Mouse (Mus musculus) stomach, postnatal 0 days (tissue): ENCODE data around the gene Hdac7. TPM values are rescaled to one million over a fixed set of nuclear protein-coding genes. Genes with fewer than 3 reads are reported as not detected.

Experiments
- ATAC-seq: fragments of 200-750 bp; cut with Nextera tagmentation; 2 replicates; pipeline ENCODE4 v1.8.0; 2017; ENCODE audit not compliant: low FRiP score, low TSS enrichment
- DNase-seq: peaks from one replicate; pipeline ENCODE4 v3.0.0-alpha.2; 2016; ENCODE audit warnings: low spot score
- H3K27ac ChIP-seq: fragments of 300-500 bp; sonication (generic); replicated peaks from 2 replicates; pipeline ENCODE4 v1.5.1; 2014; ENCODE audit warnings: mild to moderate bottlenecking, control low read depth
- H3K27me3 ChIP-seq: fragments of 300-500 bp; sonication (generic); 2 replicates; pipeline ENCODE4 v1.6.1; 2014; ENCODE audit warnings: low read length; ENCODE audit not compliant: control insufficient read depth, insufficient read depth
- H3K36me3 ChIP-seq: fragments of 300-500 bp; sonication (generic); 2 replicates; pipeline ENCODE4 v1.6.1; 2014; ENCODE audit warnings: low read length, mixed read lengths; ENCODE audit not compliant: control insufficient read depth, insufficient read depth
- H3K4me1 ChIP-seq: fragments of 300-500 bp; sonication (generic); replicated peaks from 2 replicates; pipeline ENCODE4 v1.6.1; 2014; ENCODE audit warnings: antibody characterized with exemption; ENCODE audit not compliant: control insufficient read depth, insufficient read depth
- H3K4me2 ChIP-seq: fragments of 300-500 bp; sonication (generic); replicated peaks from 2 replicates; pipeline ENCODE4 v1.6.1; 2014; ENCODE audit warnings: low read depth, mild to moderate bottlenecking, control low read depth, moderate library complexity
- H3K4me3 ChIP-seq: fragments of 300-500 bp; sonication (generic); 2 replicates; pipeline ENCODE4 v1.5.1; 2014; ENCODE audit warnings: low read depth, low read length, control low read depth
- H3K9ac ChIP-seq: fragments of 300-500 bp; sonication (generic); 2 replicates; pipeline ENCODE4 v1.6.1; 2014; ENCODE audit warnings: mild to moderate bottlenecking, low read length, control low read depth, mixed read lengths
- H3K9me3 ChIP-seq: fragments of 300-500 bp; sonication (generic); 2 replicates; pipeline ENCODE4 v1.6.1; 2016; ENCODE audit warnings: low read length; ENCODE audit not compliant: control insufficient read depth
- CTCF ChIP-seq: IDR thresholded peaks from 2 replicates; pipeline ENCODE4 v1.5.1; 2016; ENCODE audit warnings: antibody characterized with exemption, low read depth, mild to moderate bottlenecking, moderate library complexity
- EP300 ChIP-seq: optimal IDR thresholded peaks from 2 replicates; pipeline ENCODE3; 2016; ENCODE audit warnings: antibody characterized with exemption
- WGBS: fragments of 180-500 bp; shearing (Covaris S2); extraction: QIAGEN DNeasy Blood & Tissue Kit; methylation state at CpG from one replicate; pipeline ENCODE4 v1.1.7; 2014; 5-methylcytosine and 5-hydroxymethylcytosine counted together
- polyA plus RNA-seq: library from polyadenylated mRNA; unstranded; fragments of >200 nt; fragmentation: Nextera tagmentation; extraction: Ambion mirVana; gene quantifications from 2 replicates; pipeline ENCODE4 v1.2.1, GENCODE M21; 2015

The Hdac7 gene
- polyA plus RNA-seq, 1 experiment from 2014 or later, result 8.0 TPM

- no peak overlapping the region for H3K9ac ChIP-seq
- peak; percentile 54 for DNase-seq
- 32% methylated on average over 21 of the region's 21 CpGs for WGBS
These were observed 30.7 kb downstream of the Hdac7 start for GRCm38 (mm10) chr15:97813452-97814204.

GRCm38 (mm10) chr15:97812875-97813274 lies 31.4 kb downstream of the Hdac7 start:
- Histone ChIP-seq H3K4me1 (peaks cover 4% of the 10 kb centered on the region; the same call in 1 of the 2 replicates), H3K27me3 (no peaks in the 10 kb centered on the region), H3K4me2 (no peak overlapping the region), H3K4me3 (no peak overlapping the region), H3K27ac (peak overlapping the region; percentile 1; the same call in 1 of the 2 replicates), H3K36me3 (peaks cover 13% of the 10 kb centered on the region), H3K9ac (no peak overlapping the region), H3K9me3 (no peaks in the 10 kb centered on the region)
- whole genome bisulfite sequencing, result 65% methylated on average over 7 of the region's 7 CpGs
- DNase-seq (no peak), ATAC-seq (no peak)
- TF ChIP-seq CTCF (no peak), EP300 (no peak)

More at GRCm38 (mm10) chr15:97813452-97814204, 30.7 kb downstream of the Hdac7 start:
- Histone ChIP-seq H3K27ac (peak overlapping the region; percentile 1; the same call in 1 of the 2 replicates), H3K36me3 (peaks cover 7% of the 10 kb centered on the region; the same call in 1 of the 2 replicates), H3K4me3 (no peak overlapping the region), H3K4me2 (peak overlapping the region; percentile 42), H3K27me3 (no peaks in the 10 kb centered on the region), H3K4me1 (peaks cover 4% of the 10 kb centered on the region; the same call in 1 of the 2 replicates), H3K9me3 (no peaks in the 10 kb centered on the region)
- TF ChIP-seq EP300, result no peak
- TF ChIP-seq CTCF, result no peak
- ATAC-seq, result 0 out of 2 replicates have a peak, but pooled peaks have one; percentile 18

- Histone ChIP-seq H3K9ac (no peak overlapping the region), H3K27me3 (no peaks in the 10 kb centered on the region), H3K27ac (no peak overlapping the region; the same call in 1 of the 2 replicates), H3K36me3 (peaks cover 16% of the 10 kb centered on the region), H3K4me3 (no peak overlapping the region), H3K4me2 (no peak overlapping the region), H3K4me1 (peaks cover 4% of the 10 kb centered on the region; the same call in 1 of the 2 replicates), H3K9me3 (no peaks in the 10 kb centered on the region)
- no peak for DNase-seq
- WGBS, result 66% methylated on average over 6 of the region's 6 CpGs
- peak; percentile 31; the same call in 1 of the 2 replicates for ATAC-seq
- TF ChIP-seq EP300, result no peak
- TF ChIP-seq CTCF, result no peak
These were observed 32.2 kb downstream of the Hdac7 start for GRCm38 (mm10) chr15:97812126-97812525.

- no peak overlapping the region for H3K9ac ChIP-seq
- peaks cover 16% of the 10 kb centered on the region for H3K36me3 ChIP-seq
- no peak for ATAC-seq
- H3K27me3 ChIP-seq, result no peaks in the 10 kb centered on the region
- TF ChIP-seq EP300, result no peak
- no peak for TF ChIP-seq CTCF
- H3K4me3 ChIP-seq, result no peak overlapping the region
- no peaks in the 10 kb centered on the region for H3K9me3 ChIP-seq
- no peak overlapping the region for H3K4me2 ChIP-seq
- H3K27ac ChIP-seq, result no peak overlapping the region
- 89% methylated on average over 9 of the region's 9 CpGs for WGBS
- peaks cover 4% of the 10 kb centered on the region; the same call in 1 of the 2 replicates for H3K4me1 ChIP-seq
- DNase-seq, result no peak
These were observed 33.0 kb downstream of the Hdac7 start for GRCm38 (mm10) chr15:97811307-97811706.

- Histone ChIP-seq H3K4me3 (no peak overlapping the region), H3K4me2 (no peak overlapping the region), H3K9ac (no peak overlapping the region), H3K27ac (no peak overlapping the region), H3K4me1 (peaks cover 4% of the 10 kb centered on the region; the same call in 1 of the 2 replicates), H3K9me3 (no peaks in the 10 kb centered on the region), H3K27me3 (no peaks in the 10 kb centered on the region), H3K36me3 (peaks cover 18% of the 10 kb centered on the region)
- DNase-seq, result no peak
- 87% methylated on average over 5 of the region's 5 CpGs for WGBS
- TF ChIP-seq CTCF (no peak), EP300 (no peak)
- ATAC-seq, result no peak
These were observed 33.9 kb downstream of the Hdac7 start for GRCm38 (mm10) chr15:97810399-97810798.

- no peak for ATAC-seq
- DNase-seq, result peak; percentile 59
- 83% methylated on average over 5 of the region's 5 CpGs for WGBS
- no peak overlapping the region for H3K9ac ChIP-seq
- no peak overlapping the region for H3K27ac ChIP-seq
- no peaks in the 10 kb centered on the region for H3K27me3 ChIP-seq
- no peaks in the 10 kb centered on the region for H3K9me3 ChIP-seq
- TF ChIP-seq EP300 (no peak), CTCF (peak; percentile 78)
- H3K4me3 ChIP-seq, result no peak overlapping the region
- H3K4me2 ChIP-seq, result no peak overlapping the region
- peaks cover 4% of the 10 kb centered on the region; the same call in 1 of the 2 replicates for H3K4me1 ChIP-seq
- H3K36me3 ChIP-seq, result peaks cover 18% of the 10 kb centered on the region
These were observed 34.4 kb downstream of the Hdac7 start for GRCm38 (mm10) chr15:97809942-97810341.
